Mouse (Mus musculus): ENCODE results near the gene Brd2.

The Brd2 gene

GRCm38 (mm10) chr17:34114114-34114513 lies 8.3 kb downstream of the Brd2 start:
- no peak for DNase-seq (ENCODE audit: low spot score)

- no peak for DNase-seq (ENCODE audit: low spot score)
These were observed 12.1 kb downstream of the Brd2 start for GRCm38 (mm10) chr17:34110309-34110708.

- no peak for DNase-seq (ENCODE audit: low spot score)
These were observed 12.6 kb downstream of the Brd2 start for GRCm38 (mm10) chr17:34109806-34110195.

- DNase-seq (ENCODE audit: low spot score) = no peak
These were observed 13.2 kb downstream of the Brd2 start for GRCm38 (mm10) chr17:34109038-34109805.

- DNase-seq (ENCODE audit: low spot score) = no peak
These were observed 14.0 kb downstream of the Brd2 start for GRCm38 (mm10) chr17:34108460-34108859.

- no peak for DNase-seq (ENCODE audit: low spot score)
These were observed 15.1 kb downstream of the Brd2 start for GRCm38 (mm10) chr17:34107109-34107867.

GRCm38 (mm10) chr17:34106555-34106954 lies 15.9 kb downstream of the Brd2 start:
- DNase-seq (ENCODE audit: low spot score) = no peak

GRCm38 (mm10) chr17:34104804-34105203 lies 17.6 kb downstream of the Brd2 start:
- no peak for DNase-seq (ENCODE audit: low spot score)

GRCm38 (mm10) chr17:34102831-34103230 lies 19.6 kb downstream of the Brd2 start:
- DNase-seq (ENCODE audit: low spot score) = no peak

- DNase-seq (ENCODE audit: low spot score) = peak; percentile 96
These were observed 20.8 kb downstream of the Brd2 start for GRCm38 (mm10) chr17:34101604-34102032.

GRCm38 (mm10) chr17:34101185-34101584 lies 21.2 kb downstream of the Brd2 start:
- no peak for DNase-seq (ENCODE audit: low spot score)

- DNase-seq (ENCODE audit: low spot score) = no peak
These were observed 22.9 kb downstream of the Brd2 start for GRCm38 (mm10) chr17:34099531-34099930.

- DNase-seq (ENCODE audit: low spot score) = no peak
These were observed 23.5 kb downstream of the Brd2 start for GRCm38 (mm10) chr17:34098709-34099479.

GRCm38 (mm10) chr17:34097272-34097671 lies 25.2 kb downstream of the Brd2 start:
- DNase-seq (ENCODE audit: low spot score) = no peak

- no peak for DNase-seq (ENCODE audit: low spot score)
These were observed 25.9 kb downstream of the Brd2 start for GRCm38 (mm10) chr17:34096497-34097010.

- DNase-seq (ENCODE audit: low spot score) = no peak
These were observed 28.0 kb downstream of the Brd2 start for GRCm38 (mm10) chr17:34094283-34095035.

GRCm38 (mm10) chr17:34093199-34093874 lies 29.1 kb downstream of the Brd2 start:
- no peak for DNase-seq (ENCODE audit: low spot score)

GRCm38 (mm10) chr17:34092197-34092875 lies 30.1 kb downstream of the Brd2 start, which contains the start of gene H2-Oa:
H2-Oa (plus strand) TSS chr17:34092340.
- DNase-seq (ENCODE audit: low spot score) = no peak

- DNase-seq (ENCODE audit: low spot score) = no peak
These were observed 31.5 kb downstream of the Brd2 start for GRCm38 (mm10) chr17:34090923-34091322.

- DNase-seq (ENCODE audit: low spot score) = no peak
These were observed 34.3 kb downstream of the Brd2 start for GRCm38 (mm10) chr17:34088124-34088523.

All from layer of hippocampus, adult 11-12 months (tissue).